Mouse (Mus musculus): Measurements from ENCODE around the gene Gak. TPM values are rescaled to one million over a fixed set of nuclear protein-coding genes. Genes with fewer than 3 reads are reported as not detected.

Gak gene
- 10 to 100 TPM; 27.5 to 31.3 TPM for total RNA-seq (2021)
- long read RNA-seq, experiment 1, full-length matches to known transcripts, result 3 of 13 reads
- long read RNA-seq, experiment 1, partial matches to known transcripts, result 8 of 13 reads
- long read RNA-seq, experiment 1, other reads (novel, unspliced or antisense), result 2 of 13 reads
- long read RNA-seq, experiment 2, full-length matches to known transcripts, result 1 of 4 reads
- long read RNA-seq, experiment 2, partial matches to known transcripts, result 3 of 4 reads
- long read RNA-seq, experiment 2, other reads (novel, unspliced or antisense), result 0 of 4 reads

DNA sequence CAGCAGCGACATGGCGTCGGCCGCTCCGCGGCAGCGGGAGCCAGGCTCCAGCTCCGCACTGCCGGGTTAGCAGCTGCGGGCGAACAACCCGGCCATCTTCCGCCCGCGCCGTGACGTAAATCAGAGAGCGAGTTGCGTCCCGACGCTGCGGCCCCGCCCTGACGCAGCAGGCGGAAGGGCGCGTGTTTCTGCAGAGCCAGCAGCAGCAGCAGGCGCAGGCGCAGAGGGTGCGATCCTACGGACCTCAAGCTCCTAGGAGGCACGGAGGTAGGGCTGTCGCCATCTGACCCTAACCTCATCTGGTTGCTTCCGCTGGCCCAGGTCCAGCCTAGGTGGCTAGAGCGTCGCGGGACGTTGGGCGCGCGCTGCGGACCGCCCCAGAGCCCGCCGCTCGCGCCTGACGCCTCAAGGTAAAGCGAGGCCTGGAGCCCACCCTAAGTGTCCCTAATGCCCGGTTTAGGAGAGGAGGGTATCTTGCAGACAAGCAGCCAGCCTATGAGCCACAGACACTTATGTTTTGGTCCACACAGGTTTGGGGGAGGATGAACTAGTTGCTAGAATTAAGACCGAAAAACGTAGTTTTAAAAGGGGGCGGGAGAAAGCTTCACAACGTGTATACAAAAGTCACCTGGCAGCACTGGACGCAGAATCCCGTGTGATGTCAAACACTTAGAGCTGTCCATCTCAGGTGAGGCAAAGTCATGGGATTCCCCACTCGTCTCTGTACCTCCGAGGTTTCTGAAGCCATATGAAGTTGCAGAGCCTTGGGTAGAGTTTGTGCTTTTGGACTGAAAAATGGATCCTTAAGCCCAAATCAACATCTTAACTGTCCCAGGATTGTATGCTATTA is at the start of gene Gak, which contains the start of gene Tmem175:
Gene Gak, minus strand, starts transcription at position 122 of the 850 bp plus-strand sequence.
Gene Tmem175, plus strand, starts transcription at position 137 of the 850 bp plus-strand sequence.
- intact Hi-C loops (cut with DNase I), result loop anchor here (2.0 kb wide), 1 partner anchor 39 kb away; the partner anchor contains the start of gene Dgkq
- DNase-seq, result peak; percentile 93 to 94

DNA sequence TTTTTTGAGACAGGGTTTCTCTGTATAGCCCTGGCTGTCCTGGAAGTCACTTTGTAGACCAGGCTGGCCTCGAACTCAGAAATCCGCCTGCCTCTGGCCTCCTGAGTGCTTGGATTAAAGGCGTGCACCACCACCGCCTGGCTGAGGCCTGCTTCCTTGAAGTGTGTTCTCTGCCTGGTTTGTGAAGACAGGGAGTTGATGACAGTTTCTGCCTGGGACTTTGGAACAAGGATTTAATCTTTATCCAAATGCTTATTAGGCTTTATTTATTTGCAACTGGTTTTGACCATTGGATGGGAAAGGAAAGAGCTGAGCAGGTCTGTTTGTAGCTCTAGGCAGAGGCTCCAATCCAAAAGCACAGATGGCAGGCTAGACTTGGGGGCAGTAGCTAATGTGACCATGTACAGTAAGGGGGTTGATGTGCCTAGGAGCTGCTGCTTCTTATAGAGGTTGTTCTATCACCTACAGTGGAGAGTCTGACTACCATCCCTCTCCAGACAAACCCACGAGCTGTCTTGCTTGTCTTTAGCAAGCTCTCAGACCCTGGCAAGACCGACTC is 48.8 kb upstream of the Gak start:
- no peak for DNase-seq
- intact Hi-C loops (cut with DNase I), result no loop called here

DNA sequence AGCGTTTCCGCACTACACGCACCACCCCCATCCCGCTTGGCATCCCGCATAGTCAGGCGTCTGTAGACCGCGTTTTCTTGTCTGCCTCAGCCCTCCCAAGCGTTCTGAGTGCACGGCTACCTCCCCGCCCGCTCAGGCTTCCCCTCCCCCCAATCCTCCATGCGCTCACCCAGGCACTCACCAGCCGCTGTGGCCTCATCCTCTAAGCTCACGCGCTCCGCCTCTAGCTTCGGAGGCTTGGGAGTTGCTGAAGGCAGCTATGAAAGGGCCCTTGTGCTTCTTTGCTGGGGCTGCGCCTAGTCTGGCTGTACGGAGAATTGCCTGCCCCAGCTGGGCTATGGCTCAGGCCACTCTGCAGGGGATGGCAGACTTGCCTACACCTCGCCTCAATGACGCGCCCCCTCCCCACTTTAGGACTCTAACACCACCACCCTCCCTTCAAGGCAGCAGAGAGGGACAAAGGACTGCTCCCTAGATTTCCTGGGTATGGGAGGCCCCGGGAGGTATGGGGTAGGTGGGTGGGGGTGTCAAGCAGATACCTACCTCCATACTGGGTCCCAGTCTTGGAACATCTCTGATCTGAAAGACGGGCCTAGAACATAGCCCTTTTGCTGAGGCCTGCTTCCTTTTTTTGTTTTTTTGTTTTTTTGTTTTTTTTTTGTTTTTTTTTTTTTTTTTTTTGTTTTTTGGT is 48.2 kb upstream of the Gak start:
- DNase-seq, result peak; percentile 40 to 62
- intact Hi-C loops (cut with DNase I), result no loop called here

- no peak for DNase-seq
- intact Hi-C loops (cut with DNase I), result no loop called here
Measured at GRCm38 (mm10) chr5:108676772-108677498, 47.4 kb upstream of the Gak start.

- intact Hi-C loops (cut with DNase I), result no loop called here
Measured at GRCm38 (mm10) chr5:108675251-108675816, 45.8 kb upstream of the Gak start, which contains the start of gene Slc26a1. Gene Slc26a1 (minus strand): TSS chr5:108675569.

DNA sequence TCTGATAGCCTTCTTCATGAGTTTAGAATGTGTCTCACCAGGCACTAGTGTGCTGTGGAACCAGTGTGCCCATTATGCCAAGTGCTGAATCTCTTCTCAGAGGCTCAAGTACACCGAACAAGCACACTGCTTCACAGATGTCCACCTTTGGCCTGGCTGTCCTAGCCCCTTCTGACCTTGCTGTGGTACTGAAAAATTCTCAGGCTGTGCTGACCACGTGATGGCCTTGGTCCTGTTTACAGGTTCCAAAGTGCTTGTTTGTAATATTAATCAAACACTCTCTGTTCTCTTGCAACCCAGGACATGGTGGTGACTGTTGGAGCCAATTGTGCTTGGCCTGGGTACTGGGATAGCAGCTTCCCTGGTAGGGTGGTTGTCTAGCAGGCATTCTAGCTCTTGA is 45.1 kb upstream of the Gak start:
- DNase-seq, result no peak
- intact Hi-C loops (cut with DNase I), result no loop called here

More at GRCm38 (mm10) chr5:108675251-108675816, 45.8 kb upstream of the Gak start, which contains the start of gene Slc26a1:
- no peak for DNase-seq

DNA sequence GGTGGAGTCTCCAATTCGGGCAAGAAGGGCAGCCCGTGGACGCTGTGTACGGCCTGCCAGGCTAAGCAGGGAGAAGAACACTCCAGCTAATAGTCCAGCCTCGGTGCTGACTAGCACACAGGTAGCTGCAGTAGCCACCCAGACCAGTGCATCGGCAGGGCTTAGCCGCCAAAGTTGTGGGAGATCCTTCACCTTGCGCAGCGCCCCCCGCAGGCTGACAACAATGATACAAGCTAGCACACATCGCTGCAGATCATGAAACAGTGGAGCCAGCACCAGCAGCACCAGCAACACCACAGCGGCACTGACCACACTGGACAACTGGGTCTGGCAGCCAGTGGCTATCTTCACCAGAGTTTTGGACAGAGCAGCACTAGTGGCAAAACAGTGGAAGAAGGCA is 42.2 kb upstream of the Gak start:
- intact Hi-C loops (cut with DNase I), result loop anchor here (2.0 kb wide), 2 partner anchors 19 to 55 kb away; no protein-coding TSS in a partner anchor

DNA sequence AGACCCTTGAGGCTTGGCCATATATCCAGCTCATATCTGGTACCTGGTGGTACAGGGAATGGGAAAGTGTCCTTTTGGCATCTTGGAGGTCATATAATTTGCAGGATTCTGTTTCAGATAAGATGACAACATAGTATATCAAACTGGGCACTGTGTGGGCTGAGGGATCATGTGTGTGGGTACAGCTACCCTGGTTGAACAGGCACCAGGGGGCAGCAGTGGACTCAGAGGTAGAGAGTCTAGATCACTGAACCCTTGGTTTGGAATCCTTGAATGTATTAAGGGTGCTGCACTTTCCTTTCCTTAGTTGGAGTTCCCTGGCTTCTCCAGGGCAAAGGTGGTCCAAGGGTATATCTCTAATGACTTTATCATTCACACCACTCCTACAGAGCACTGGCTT is 41.2 kb upstream of the Gak start:
- intact Hi-C loops (cut with DNase I), result loop anchor here (2.0 kb wide), 1 partner anchor 56 kb away; no protein-coding TSS in a partner anchor
- DNase-seq, result peak; percentile 38 to 51

More for the DNA sequence above, 42.2 kb upstream of the Gak start:
- DNase-seq, result no peak

DNA sequence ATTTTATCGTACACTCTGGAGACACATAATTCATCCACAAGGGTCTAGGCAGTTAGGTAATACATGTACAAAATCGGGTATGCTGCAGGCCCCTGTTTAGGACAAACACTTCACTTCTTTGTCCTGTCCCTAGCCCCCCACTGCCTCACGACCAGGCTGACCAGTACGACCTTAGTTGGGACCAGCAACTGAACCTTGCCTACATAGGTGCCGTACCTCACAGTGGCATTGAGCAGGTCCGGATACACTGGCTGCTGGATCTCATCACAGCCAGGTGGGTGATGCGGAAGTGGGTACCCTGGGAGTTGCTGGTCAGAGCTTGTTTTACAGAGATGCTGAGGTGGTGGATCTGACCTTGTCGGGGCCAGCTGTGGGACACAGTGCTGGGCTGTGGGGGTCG is 40.4 kb upstream of the Gak start:
- intact Hi-C loops (cut with DNase I), result loop anchor here (2.0 kb wide), 2 partner anchors 41 to 57 kb away; partner anchors contain the start of genes Gak and Tmem175
- DNase-seq, result no peak

DNA sequence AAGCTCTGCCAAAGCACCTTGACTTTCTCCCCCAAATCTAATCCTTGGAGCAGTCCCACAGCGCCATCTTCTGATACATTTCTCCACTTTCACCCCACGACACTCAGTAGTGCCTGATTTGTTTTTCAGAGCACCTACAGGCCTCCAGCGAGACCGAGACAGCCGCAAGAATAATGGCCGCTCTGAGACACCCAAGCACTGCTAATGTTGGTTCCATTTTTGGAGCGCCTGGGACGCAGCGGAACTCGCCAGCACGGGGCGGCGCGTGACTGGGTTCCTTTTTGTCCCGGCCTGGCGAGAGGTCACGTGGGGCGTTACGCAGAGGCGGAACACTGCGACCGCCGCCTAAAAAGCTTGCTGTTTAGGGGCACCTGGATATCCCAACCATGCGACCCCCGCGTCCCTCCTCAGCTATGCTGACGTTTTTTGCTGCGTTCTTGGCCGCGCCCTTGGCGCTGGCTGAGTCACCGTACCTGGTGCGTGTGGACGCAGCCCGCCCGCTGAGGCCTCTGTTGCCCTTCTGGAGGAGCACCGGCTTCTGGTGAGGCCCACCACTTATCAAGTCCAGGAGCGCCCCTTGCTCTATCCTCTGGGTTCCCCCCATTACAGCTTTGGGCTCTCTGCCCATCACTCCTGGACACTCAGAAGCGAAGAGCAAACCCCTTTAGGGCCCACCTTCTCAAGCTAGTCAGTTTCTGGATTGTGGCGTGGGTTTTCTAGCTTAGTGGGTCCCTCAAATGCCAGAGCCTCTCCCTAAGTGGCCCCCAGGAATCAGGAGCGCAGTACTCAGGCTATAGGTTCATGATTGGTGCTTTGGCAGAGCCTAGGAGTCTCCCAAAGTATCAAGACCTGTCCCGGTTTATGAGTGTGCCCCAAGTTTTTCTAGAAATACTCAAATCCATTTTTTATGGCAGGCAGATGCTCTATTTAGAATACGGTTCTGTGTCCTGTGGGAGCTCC is 39.7 kb upstream of the Gak start, which contains the start of gene Dgkq:
Gene Dgkq, minus strand, starts transcription at position 696 of the 960 bp plus-strand sequence.
- intact Hi-C loops (cut with DNase I), result loop anchor here (2.0 kb wide), 1 partner anchor 40 kb away; the partner anchor contains the start of genes Gak and Tmem175
- peak; percentile 88 to 90 for DNase-seq

GRCm38 (mm10) chr5:108668387-108668932 is 38.9 kb upstream of the Gak start:
- DNase-seq, result no peak
- intact Hi-C loops (cut with DNase I), result loop anchor here (2.0 kb wide), 1 partner anchor 40 kb away; the partner anchor contains the start of genes Gak and Tmem175

GRCm38 (mm10) chr5:108667370-108667769 is 37.8 kb upstream of the Gak start:
- no peak for DNase-seq
- intact Hi-C loops (cut with DNase I), result no loop called here

DNA sequence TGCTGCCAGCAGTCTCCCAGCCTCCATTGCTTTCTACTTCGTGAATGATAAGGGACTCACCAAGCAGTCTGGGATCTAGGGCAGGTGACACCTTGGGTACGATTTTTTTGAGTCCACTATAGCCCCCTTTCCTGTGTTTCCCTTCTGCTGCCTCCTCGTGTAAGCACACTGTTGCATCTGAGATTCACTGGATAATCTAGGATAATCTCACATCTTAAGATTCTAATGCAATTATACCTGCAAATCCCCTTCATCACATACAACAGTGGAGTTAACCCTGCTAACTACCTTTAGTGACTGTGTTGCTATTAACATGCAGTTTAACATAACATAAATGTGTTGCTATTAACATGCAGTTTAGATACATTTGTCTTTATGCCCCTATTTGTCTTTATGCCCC is 35.5 kb upstream of the Gak start:
- DNase-seq, result no peak
- intact Hi-C loops (cut with DNase I), result no loop called here

GRCm38 (mm10) chr5:108662772-108663171 is 33.2 kb upstream of the Gak start:
- no peak for DNase-seq
- intact Hi-C loops (cut with DNase I), result no loop called here

GRCm38 (mm10) chr5:108660632-108661268 is 31.2 kb upstream of the Gak start:
- peak; percentile 93 to 95 for DNase-seq
- intact Hi-C loops (cut with DNase I), result no loop called here

DNA sequence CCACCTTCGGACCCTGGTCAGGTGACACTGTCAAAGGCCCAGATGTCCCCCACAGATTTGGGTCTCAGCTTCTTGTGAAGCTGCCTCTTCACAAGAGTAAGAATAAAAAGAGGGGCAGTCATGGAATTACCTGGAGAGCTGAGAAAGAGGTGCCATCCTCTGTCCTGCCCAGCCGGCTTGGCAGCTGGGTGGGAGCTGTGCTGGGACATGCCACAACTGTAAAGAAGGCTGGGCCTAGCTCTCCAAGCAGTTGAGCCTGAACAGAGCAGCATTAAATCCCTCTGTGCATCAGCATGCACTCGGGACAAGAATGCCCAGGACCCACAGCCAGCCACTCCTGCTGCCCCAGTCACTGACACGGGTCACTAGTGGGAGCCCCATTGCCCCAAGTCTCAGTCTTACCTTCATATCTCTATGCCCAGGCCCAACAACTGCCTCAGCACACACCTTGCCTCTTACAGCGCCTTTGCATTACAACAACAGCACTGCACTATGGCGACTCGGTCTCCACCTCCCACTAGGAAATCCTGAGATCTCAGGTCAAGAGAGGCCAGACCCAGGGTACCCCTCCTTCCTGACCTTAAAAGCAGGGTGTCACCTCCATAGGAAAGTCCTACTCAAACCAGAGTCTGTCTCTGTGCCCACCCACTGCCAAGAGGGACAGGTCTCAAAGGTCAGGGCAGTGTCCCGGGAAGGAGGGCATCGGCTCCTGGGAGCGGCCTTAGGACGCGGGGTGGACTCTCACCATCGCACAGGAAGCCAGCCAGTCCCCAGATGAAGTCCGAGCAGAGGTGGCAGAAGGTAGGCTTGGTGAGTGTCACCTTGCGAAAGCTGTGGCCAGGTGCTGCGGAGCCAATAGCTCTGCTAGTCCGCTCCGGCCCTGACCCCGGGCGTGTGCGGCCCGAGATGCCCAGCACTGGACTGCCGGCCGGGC is 30.4 kb upstream of the Gak start, which contains the start of gene Idua:
Gene Idua, plus strand, starts transcription at position 634 of the 934 bp plus-strand sequence.
- DNase-seq, result no peak
- intact Hi-C loops (cut with DNase I), result no loop called here
